Mouse (Mus musculus) CH12F3 (cell line): ENCODE results near the gene Zscan20.

ENCODE experiments used
- in situ Hi-C: fragments of 300-500 bp; cut with MboI; formaldehyde crosslinking; loops from 2 replicates; pipeline ENCODE4 v1.14.3; 2020; ENCODE audit warnings: low sequenced_read_pairs

Gene Zscan20

GRCm38 (mm10) chr4:128609925-128610402, at the start of gene Zscan20:
Gene Zscan20 (minus strand): TSS chr4:128610098.
- in situ Hi-C loops, result loop anchor here (5.0 kb wide), 1 partner anchor 97 kb away; no protein-coding TSS in a partner anchor

- in situ Hi-C loops, result no loop called here
These were observed 45.5 kb upstream of the Zscan20 start for GRCm38 (mm10) chr4:128655446-128655845.

- in situ Hi-C loops, result no loop called here
These were observed 44.8 kb upstream of the Zscan20 start, which contains the start of gene Phc2 for GRCm38 (mm10) chr4:128654505-128655381. Gene Phc2 (plus strand): TSS chr4:128654702.

- in situ Hi-C loops, result no loop called here
These were observed 42.8 kb upstream of the Zscan20 start for GRCm38 (mm10) chr4:128652584-128653298.

GRCm38 (mm10) chr4:128651530-128651929, 41.6 kb upstream of the Zscan20 start:
- in situ Hi-C loops, result no loop called here

- in situ Hi-C loops, result no loop called here
These were observed 38.8 kb upstream of the Zscan20 start for GRCm38 (mm10) chr4:128648567-128649255.

- in situ Hi-C loops, result no loop called here
These were observed 36.9 kb upstream of the Zscan20 start for GRCm38 (mm10) chr4:128646762-128647161.

- in situ Hi-C loops, result no loop called here
These were observed 36.0 kb upstream of the Zscan20 start for GRCm38 (mm10) chr4:128645896-128646295.

GRCm38 (mm10) chr4:128641766-128642717, 32.1 kb upstream of the Zscan20 start:
- in situ Hi-C loops, result no loop called here

GRCm38 (mm10) chr4:128638265-128638923, 28.5 kb upstream of the Zscan20 start:
- in situ Hi-C loops, result no loop called here

GRCm38 (mm10) chr4:128637250-128637649, 27.4 kb upstream of the Zscan20 start:
- in situ Hi-C loops, result no loop called here

GRCm38 (mm10) chr4:128635894-128636585, 26.1 kb upstream of the Zscan20 start:
- in situ Hi-C loops, result no loop called here

- in situ Hi-C loops, result no loop called here
These were observed 25.6 kb upstream of the Zscan20 start for GRCm38 (mm10) chr4:128635451-128635850.

GRCm38 (mm10) chr4:128621109-128621508, 11.2 kb upstream of the Zscan20 start:
- in situ Hi-C loops, result no loop called here

GRCm38 (mm10) chr4:128620572-128620971, 10.7 kb upstream of the Zscan20 start:
- in situ Hi-C loops, result no loop called here

GRCm38 (mm10) chr4:128618963-128619362, 9.1 kb upstream of the Zscan20 start:
- in situ Hi-C loops, result no loop called here

- in situ Hi-C loops, result no loop called here
These were observed 8.5 kb upstream of the Zscan20 start, which contains the start of gene Tlr12 for GRCm38 (mm10) chr4:128618246-128618911. Gene Tlr12 (minus strand): TSS chr4:128618619.
